Mouse (Mus musculus): Measurements from ENCODE around the gene Myadm. TPM values are rescaled to one million over a fixed set of nuclear protein-coding genes. Genes with fewer than 3 reads are reported as not detected.
A peak's percentile ranks its signal among the peaks of the same experiment; 100 is the strongest.
"Not testable (repeated sequence)": the region's sequence is repeated elsewhere in the genome, so short reads cannot be mapped to it uniquely, and the experiment has no call there.

Myadm gene
- polyA plus RNA-seq, 1 experiment: 111 TPM

DNA sequence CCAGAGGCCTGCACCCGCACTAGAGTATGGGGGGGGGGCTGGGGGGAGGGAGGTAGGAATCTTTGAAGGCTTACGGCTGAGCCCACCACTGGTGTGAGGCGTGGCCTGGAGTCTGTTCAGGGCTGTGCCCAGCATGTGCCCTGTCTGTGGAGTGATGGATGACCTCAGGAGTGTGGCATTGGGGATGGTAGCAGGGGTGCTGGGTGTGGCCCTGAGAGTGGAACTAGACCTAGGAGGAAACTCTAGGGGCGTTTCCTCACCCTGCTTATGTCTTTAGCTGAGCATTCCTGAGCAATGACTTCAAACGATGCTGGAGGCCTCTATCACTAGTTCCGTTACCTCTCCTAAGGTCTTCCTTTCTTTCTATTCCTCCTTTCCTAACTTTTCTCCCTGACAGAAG, 2.3 kb downstream of the Myadm start:
- DNase-seq: peak; percentile 29

GRCm38 (mm10) chr7:3291764-3292163, 2.9 kb downstream of the Myadm start:
- no peak for DNase-seq
- Histone ChIP-seq H3K27ac (ENCODE audit: insufficient read depth, low read depth, low read length) (peak overlapping the region; percentile 1; the same call in 1 of the 2 replicates), H3K4me3 (ENCODE audit: insufficient read depth, low read depth, low read length) (peak overlapping the region; percentile 28), H3K4me1 (ENCODE audit: control insufficient read depth, insufficient read depth, low read length) (no peaks in the 10 kb centered on the region), H3K27me3 (replicated peaks; ENCODE audit: control insufficient read depth, insufficient read depth, low read length) (no peaks in the 10 kb centered on the region), H3K36me3 (ENCODE audit: control insufficient read depth, insufficient read depth, low read length) (no peaks in the 10 kb centered on the region)
- 65% methylated on average over 3 of the region's 3 CpGs for WGBS
- TF ChIP-seq POLR2A (IDR thresholded peaks at IDR 0.05; ENCODE audit: low read depth, low read length) (no peak), CTCF (conservative IDR thresholded peaks at IDR 0.05; ENCODE audit: insufficient read depth, insufficient read length, low read depth, low read length) (no peak)

More for the DNA sequence above, 2.3 kb downstream of the Myadm start:
- 40% methylated on average over 6 of the region's 6 CpGs for WGBS
- no peaks in the 10 kb centered on the region for H3K27me3 ChIP-seq (replicated peaks; ENCODE audit: control insufficient read depth, insufficient read depth, low read length)
- H3K4me3 ChIP-seq (ENCODE audit: insufficient read depth, low read depth, low read length): peak overlapping the region; percentile 72
- no peak for TF ChIP-seq POLR2A (IDR thresholded peaks at IDR 0.05; ENCODE audit: low read depth, low read length)
- TF ChIP-seq CTCF (conservative IDR thresholded peaks at IDR 0.05; ENCODE audit: insufficient read depth, insufficient read length, low read depth, low read length): no peak
- no peaks in the 10 kb centered on the region for H3K36me3 ChIP-seq (ENCODE audit: control insufficient read depth, insufficient read depth, low read length)
- H3K4me1 ChIP-seq (ENCODE audit: control insufficient read depth, insufficient read depth, low read length): no peaks in the 10 kb centered on the region
- H3K27ac ChIP-seq (ENCODE audit: insufficient read depth, low read depth, low read length): no peak overlapping the region

DNA sequence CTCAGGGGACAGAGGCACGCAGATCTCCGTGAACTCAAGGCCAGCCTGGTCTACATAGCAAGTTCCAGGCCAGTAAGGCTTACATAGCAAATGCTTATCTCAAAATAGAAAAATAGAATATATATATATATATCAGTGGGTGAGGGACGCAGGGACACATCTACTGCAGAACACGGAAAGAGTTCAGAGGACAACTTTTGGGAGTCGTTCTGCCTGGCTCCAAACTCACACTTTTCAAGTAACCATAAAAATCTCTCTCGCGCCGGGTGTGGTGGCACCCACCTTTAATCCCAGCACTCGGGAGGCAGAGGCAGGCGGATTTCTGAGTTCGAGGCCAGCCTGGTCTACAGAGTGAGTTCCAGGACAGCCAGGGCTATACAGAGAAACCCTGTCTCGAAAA, 3.4 kb downstream of the Myadm start:
- H3K4me1 ChIP-seq (ENCODE audit: control insufficient read depth, insufficient read depth, low read length); DNase-seq; H3K27ac ChIP-seq (ENCODE audit: insufficient read depth, low read depth, low read length); H3K27me3 ChIP-seq (replicated peaks; ENCODE audit: control insufficient read depth, insufficient read depth, low read length); H3K36me3 ChIP-seq (ENCODE audit: control insufficient read depth, insufficient read depth, low read length): not testable (repeated sequence)
- WGBS: 63% methylated on average over 12 of the region's 12 CpGs
- H3K4me3 ChIP-seq (ENCODE audit: insufficient read depth, low read depth, low read length): peak overlapping the region; percentile 28; the same call in 1 of the 2 replicates

DNA sequence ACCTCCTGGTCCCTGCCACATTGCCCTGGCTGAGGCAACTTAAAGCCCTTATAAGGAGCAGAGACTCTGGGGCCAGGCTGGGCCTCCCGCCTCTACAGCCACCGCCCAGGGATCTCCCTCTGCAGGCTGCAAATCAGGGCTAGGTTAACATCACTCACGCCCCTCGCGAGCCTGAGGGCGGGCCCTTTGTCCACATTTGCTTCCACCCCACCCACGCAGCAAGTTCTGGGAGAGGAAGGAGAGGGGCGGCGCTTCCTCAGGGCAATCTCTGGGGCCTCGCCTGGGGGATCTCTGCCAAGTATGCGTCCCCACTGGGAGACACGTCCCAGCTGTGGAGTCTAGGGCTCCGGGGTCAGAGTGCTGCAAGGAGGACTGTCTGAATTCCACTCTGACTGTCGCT, 3.9 kb downstream of the Myadm start:
- H3K27ac ChIP-seq (ENCODE audit: insufficient read depth, low read depth, low read length): peak overlapping the region; percentile 13; the same call in 1 of the 2 replicates
- H3K4me1 ChIP-seq (ENCODE audit: control insufficient read depth, insufficient read depth, low read length): no peaks in the 10 kb centered on the region
- TF ChIP-seq POLR2A (IDR thresholded peaks at IDR 0.05; ENCODE audit: low read depth, low read length) (no peak), CTCF (conservative IDR thresholded peaks at IDR 0.05; ENCODE audit: insufficient read depth, insufficient read length, low read depth, low read length) (no peak; the same call in 1 of the 2 replicates)
- no peaks in the 10 kb centered on the region for H3K36me3 ChIP-seq (ENCODE audit: control insufficient read depth, insufficient read depth, low read length)
- DNase-seq: peak; percentile 97
- H3K4me3 ChIP-seq (ENCODE audit: insufficient read depth, low read depth, low read length): peak overlapping the region; percentile 41
- no peaks in the 10 kb centered on the region for H3K27me3 ChIP-seq (replicated peaks; ENCODE audit: control insufficient read depth, insufficient read depth, low read length)
- WGBS: under 1% methylated on average over 14 of the region's 14 CpGs

DNA sequence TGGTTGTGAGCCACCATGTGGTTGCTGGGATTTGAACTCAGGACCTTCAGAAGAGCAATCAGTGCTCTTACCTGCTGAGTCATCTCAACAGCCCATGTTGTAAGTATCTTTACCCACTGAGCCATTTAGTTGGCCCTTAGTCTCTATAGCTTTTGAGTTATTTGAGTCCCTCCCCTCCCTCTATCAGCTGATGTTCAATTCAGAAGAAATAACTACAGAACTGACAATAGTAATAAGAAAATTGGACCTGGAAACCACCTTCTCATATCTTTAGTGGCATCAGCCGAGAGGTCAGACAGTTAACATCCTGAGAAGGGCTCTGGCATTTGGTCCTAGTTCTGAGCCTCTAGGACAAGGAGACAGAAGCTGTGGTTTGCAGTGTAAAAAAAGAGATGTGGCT, 5.9 kb downstream of the Myadm start:
- no peak overlapping the region for H3K4me3 ChIP-seq (ENCODE audit: insufficient read depth, low read depth, low read length)
- no peaks in the 10 kb centered on the region for H3K4me1 ChIP-seq (ENCODE audit: control insufficient read depth, insufficient read depth, low read length)
- no peaks in the 10 kb centered on the region for H3K27me3 ChIP-seq (replicated peaks; ENCODE audit: control insufficient read depth, insufficient read depth, low read length)
- no peak overlapping the region for H3K27ac ChIP-seq (ENCODE audit: insufficient read depth, low read depth, low read length)
- H3K36me3 ChIP-seq (ENCODE audit: control insufficient read depth, insufficient read depth, low read length): no peaks in the 10 kb centered on the region
- 85% methylated on average over 1 of the region's 1 CpGs for WGBS
- no peak for DNase-seq
- TF ChIP-seq POLR2A (IDR thresholded peaks at IDR 0.05; ENCODE audit: low read depth, low read length) (no peak), CTCF (conservative IDR thresholded peaks at IDR 0.05; ENCODE audit: insufficient read depth, insufficient read length, low read depth, low read length) (no peak)

GRCm38 (mm10) chr7:3295321-3296110, 6.6 kb downstream of the Myadm start:
- Histone ChIP-seq H3K4me1 (ENCODE audit: control insufficient read depth, insufficient read depth, low read length) (no peaks in the 10 kb centered on the region), H3K36me3 (ENCODE audit: control insufficient read depth, insufficient read depth, low read length) (no peaks in the 10 kb centered on the region), H3K27ac (ENCODE audit: insufficient read depth, low read depth, low read length) (no peak overlapping the region), H3K27me3 (replicated peaks; ENCODE audit: control insufficient read depth, insufficient read depth, low read length) (no peaks in the 10 kb centered on the region), H3K4me3 (ENCODE audit: insufficient read depth, low read depth, low read length) (no peak overlapping the region)
- no peak for TF ChIP-seq CTCF (conservative IDR thresholded peaks at IDR 0.05; ENCODE audit: insufficient read depth, insufficient read length, low read depth, low read length)
- no peak for TF ChIP-seq POLR2A (IDR thresholded peaks at IDR 0.05; ENCODE audit: low read depth, low read length)
- 78% methylated on average over 5 of the region's 5 CpGs for WGBS
- DNase-seq: no peak

DNA sequence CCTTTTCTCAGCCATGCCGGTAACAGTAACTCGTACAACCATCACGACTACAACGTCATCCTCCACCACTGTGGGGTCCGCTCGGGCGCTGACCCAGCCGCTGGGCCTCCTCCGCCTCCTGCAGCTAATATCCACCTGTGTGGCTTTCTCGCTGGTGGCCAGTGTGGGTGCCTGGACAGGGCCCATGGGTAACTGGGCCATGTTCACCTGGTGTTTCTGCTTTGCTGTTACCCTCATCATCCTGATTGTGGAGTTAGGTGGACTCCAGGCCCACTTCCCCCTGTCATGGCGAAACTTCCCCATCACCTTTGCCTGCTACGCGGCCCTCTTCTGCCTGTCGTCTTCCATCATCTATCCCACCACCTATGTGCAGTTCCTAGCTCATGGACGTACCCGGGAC, 7.8 kb downstream of the Myadm start:
- Histone ChIP-seq H3K36me3 (ENCODE audit: control insufficient read depth, insufficient read depth, low read length) (no peaks in the 10 kb centered on the region), H3K4me1 (ENCODE audit: control insufficient read depth, insufficient read depth, low read length) (no peaks in the 10 kb centered on the region), H3K4me3 (ENCODE audit: insufficient read depth, low read depth, low read length) (no peak overlapping the region), H3K27me3 (replicated peaks; ENCODE audit: control insufficient read depth, insufficient read depth, low read length) (no peaks in the 10 kb centered on the region), H3K27ac (ENCODE audit: insufficient read depth, low read depth, low read length) (no peak overlapping the region)
- TF ChIP-seq POLR2A (IDR thresholded peaks at IDR 0.05; ENCODE audit: low read depth, low read length) (no peak), CTCF (conservative IDR thresholded peaks at IDR 0.05; ENCODE audit: insufficient read depth, insufficient read length, low read depth, low read length) (no peak)
- WGBS: 91% methylated on average over 16 of the region's 16 CpGs
- DNase-seq: no peak

All from kidney, adult 2 months (tissue).